Mouse (Mus musculus): ENCODE data around the gene Olig3. TPM values are rescaled to one million over a fixed set of nuclear protein-coding genes. Genes with fewer than 3 reads are reported as not detected.

Olig3 gene
- polyA plus RNA-seq (2014; fragmentation: Illumina TruSeq; extraction: RNeasy Lipid Tissue Mini Kit (QIAGEN cat#74804); ENCODE audit: low read depth, low replicate concordance), result not detected

DNA sequence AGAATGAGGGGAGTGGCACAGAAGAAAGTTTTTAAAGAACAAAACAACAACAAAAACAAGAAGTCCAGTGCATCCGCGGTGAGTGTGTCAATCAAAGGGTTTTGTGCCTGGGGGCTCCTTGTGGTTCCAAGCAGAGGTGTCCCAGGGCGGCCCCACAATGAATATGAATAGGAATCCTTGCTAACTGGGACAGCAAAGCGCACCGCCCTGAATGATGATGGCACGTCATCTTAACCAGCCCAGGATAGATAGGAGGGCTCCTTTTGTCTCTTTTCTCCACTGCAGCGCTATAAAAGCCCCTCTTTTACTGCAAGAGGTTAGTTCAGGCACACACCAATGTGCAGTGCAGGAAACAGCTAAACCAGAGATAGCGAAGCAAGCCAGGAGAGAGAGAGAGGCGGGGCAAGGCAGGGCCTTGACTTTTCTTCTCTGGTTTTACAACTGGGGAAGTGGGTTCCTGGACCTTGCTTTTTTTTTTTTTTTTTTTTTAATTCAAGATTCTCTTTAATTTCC is at the start of gene Olig3:
Gene Olig3 (plus strand): TSS at position 463 of the 513 bp plus-strand sequence.

Other genes starting within 250 kb of the Olig3 start
- gene Ifngr1, start 235.4 kb downstream of the Olig3 start, polyA plus RNA-seq (2014; fragmentation: Illumina TruSeq; extraction: RNeasy Lipid Tissue Mini Kit (QIAGEN cat#74804); ENCODE audit: low read depth, low replicate concordance), result 525 TPM

All from sigmoid colon, adult 10 weeks (tissue).